ENCODE assay signal across 12 mouse cellular contexts in genomic region chr2:68822152-68822887, GRCm38 (mm10). TPM values are rescaled to one million over a fixed set of nuclear protein-coding genes. Genes with fewer than 3 reads are reported as not detected.
DNase-seq lines count a peak whose midpoint lies in the region; ATAC-seq and TF ChIP-seq lines count a peak whose summit lies in the region.
"Had no signal": no experiment of that assay in that cellular context is flagged by ENCODE, and none has a peak within 500 bp of the region (broad histone marks: within the 10 kb centered on the region; RNA-seq: fewer than 3 reads in every experiment).

No protein-coding gene starts in this region.

- H3K36me3 ChIP-seq in kidney, adult 2 months (ENCODE audit: control insufficient read depth, insufficient read depth, low read length) = no peaks in the 10 kb centered on the region
- H3K36me3 ChIP-seq in kidney, embryonic 15.5 days = no peaks in the 10 kb centered on the region
- H3K36me3 ChIP-seq in thymus, adult 2 months (ENCODE audit: control insufficient read depth, insufficient read depth, low read length) = no peaks in the 10 kb centered on the region
- H3K36me3 ChIP-seq: heart, embryonic 15.5 days had no signal

- H3K4me2 ChIP-seq in kidney, embryonic 15.5 days = no peak overlapping the region
- H3K4me2 ChIP-seq: heart, embryonic 15.5 days had no signal

- H3K4me3 ChIP-seq in kidney, adult 2 months (ENCODE audit: insufficient read depth, low read depth, low read length) = no peak overlapping the region
- no peak overlapping the region for H3K4me3 ChIP-seq in kidney, embryonic 15.5 days (replicated peaks)
- H3K4me3 ChIP-seq in thymus, adult 2 months (ENCODE audit: control insufficient read depth, insufficient read depth, low read length) = no peak overlapping the region
- H3K4me3 ChIP-seq: heart, embryonic 15.5 days; myocyte had no signal

- WGBS in kidney, adult 2 months = 64% methylated on average over 4 of the region's 4 CpGs
- WGBS in kidney, embryonic 15.5 days = 72% methylated on average over 4 of the region's 4 CpGs
- 66% methylated on average over 4 of the region's 4 CpGs for WGBS in thymus, adult 2 months

- H3K4me1 ChIP-seq in kidney, adult 2 months (ENCODE audit: control insufficient read depth, insufficient read depth, low read length) = no peaks in the 10 kb centered on the region
- H3K4me1 ChIP-seq in kidney, embryonic 15.5 days = peaks cover 9% of the 10 kb centered on the region; the same call in 1 of the 2 replicates
- no peaks in the 10 kb centered on the region for H3K4me1 ChIP-seq in thymus, adult 2 months (replicated peaks; ENCODE audit: control insufficient read depth, insufficient read depth, low read length)

- TF ChIP-seq POLR2A in kidney, adult 2 months (IDR thresholded peaks at IDR 0.05; ENCODE audit: low read depth, low read length) = no peak
- no peak for TF ChIP-seq POLR2A in thymus, adult 2 months (IDR thresholded peaks at IDR 0.05; ENCODE audit: control insufficient read depth, extremely low read depth, insufficient read depth, low read length, poor library complexity)

- peak; percentile 31 for DNase-seq in kidney, adult 2 months
- DNase-seq in thymus, adult 2 months = peak; percentile 19
- DNase-seq in thymus, postnatal 4 days = no peak
- DNase-seq in induced T-regulatory cell, adult 2 months (ENCODE audit: low read depth) = peak; percentile 2
- DNase-seq in MN1 (ENCODE audit: low spot score) = no peak
- no peak for DNase-seq in right cerebral cortex, postnatal 4 days
- DNase-seq: adrenal gland, postnatal 36 days; gastrocnemius, postnatal 14 days had no signal

- H3K27ac ChIP-seq in kidney, adult 2 months (ENCODE audit: insufficient read depth, low read depth, low read length) = no peak overlapping the region
- no peak overlapping the region for H3K27ac ChIP-seq in kidney, embryonic 15.5 days
- no peak overlapping the region for H3K27ac ChIP-seq in thymus, adult 2 months (ENCODE audit: control insufficient read depth, insufficient read depth, low read length)
- H3K27ac ChIP-seq: heart, embryonic 15.5 days; macrophage had no signal

- no peak overlapping the region for H3K9ac ChIP-seq in kidney, embryonic 15.5 days
- H3K9ac ChIP-seq: heart, embryonic 15.5 days had no signal

- H3K9me3 ChIP-seq in kidney, embryonic 15.5 days (replicated peaks) = no peaks in the 10 kb centered on the region
- H3K9me3 ChIP-seq: heart, embryonic 15.5 days had no signal

- no peak for ATAC-seq in kidney, embryonic 15.5 days (replicated peaks; ENCODE audit: low FRiP score)

- no peaks in the 10 kb centered on the region for H3K27me3 ChIP-seq in kidney, adult 2 months (replicated peaks; ENCODE audit: control insufficient read depth, insufficient read depth, low read length)
- H3K27me3 ChIP-seq in kidney, embryonic 15.5 days = no peaks in the 10 kb centered on the region
- no peaks in the 10 kb centered on the region for H3K27me3 ChIP-seq in thymus, adult 2 months (ENCODE audit: control insufficient read depth, insufficient read depth, low read length)
- H3K27me3 ChIP-seq: heart, embryonic 15.5 days had no signal

- no peak for TF ChIP-seq CTCF in kidney, adult 2 months (conservative IDR thresholded peaks at IDR 0.05; ENCODE audit: insufficient read depth, insufficient read length, low read depth, low read length)
- TF ChIP-seq CTCF in thymus, adult 2 months (IDR thresholded peaks at IDR 0.05; ENCODE audit: borderline replicate concordance, control insufficient read depth, extremely low read depth, insufficient read depth, low read length, poor library complexity) = no peak

RNA-seq across cellular contexts. Expression of gene Cers6, which starts 38.9 kb away (rescaled TPM):
- polyA plus RNA-seq in kidney, adult 2 months (2012; rRNA removed) = 11.1 and 12.1 TPM in 2 replicates
- polyA plus RNA-seq in kidney, embryonic 15.5 days (2015; fragmentation: Nextera tagmentation; extraction: Ambion mirVana) = 33.0 and 36.8 TPM in 2 replicates
- 20.7 and 21.1 TPM in 2 replicates for polyA plus RNA-seq in thymus, adult 2 months (2012; rRNA removed)

Comparison
In these comparisons a context has a peak if more than half of its experiments do, and no peak if none do; other contexts are left out.
1. DNase-seq: peak in kidney, adult 2 months (single experiment), thymus, adult 2 months (single experiment) and induced T-regulatory cell, adult 2 months (single experiment); none in thymus, postnatal 4 days (single experiment), MN1 (single experiment) and right cerebral cortex, postnatal 4 days (single experiment).